Mouse (Mus musculus): ENCODE data around the gene Tmtc2.

The Tmtc2 gene

GRCm38 (mm10) chr10:105573908-105574694, at the start of gene Tmtc2:
Gene Tmtc2 (minus strand): TSS chr10:105574451.
- peak; percentile 82 for DNase-seq

- DNase-seq: no peak
Measured at GRCm38 (mm10) chr10:105612117-105612516, 37.9 kb upstream of the Tmtc2 start.

GRCm38 (mm10) chr10:105598826-105599225, 24.6 kb upstream of the Tmtc2 start:
- no peak for DNase-seq

- DNase-seq: no peak
Measured at GRCm38 (mm10) chr10:105597226-105597625, 23.0 kb upstream of the Tmtc2 start.

- DNase-seq: no peak
Measured at GRCm38 (mm10) chr10:105595480-105596102, 21.3 kb upstream of the Tmtc2 start.

- DNase-seq: no peak
Measured at GRCm38 (mm10) chr10:105588141-105588540, 13.9 kb upstream of the Tmtc2 start.

- DNase-seq: no peak
Measured at GRCm38 (mm10) chr10:105579318-105579717, 5.1 kb upstream of the Tmtc2 start.

- no peak for DNase-seq
Measured at GRCm38 (mm10) chr10:105578291-105578845, 4.1 kb upstream of the Tmtc2 start.

GRCm38 (mm10) chr10:105574695-105575660, 727 bp upstream of the Tmtc2 start:
- peak; percentile 95 for DNase-seq

GRCm38 (mm10) chr10:105573306-105573907, 844 bp downstream of the Tmtc2 start:
- DNase-seq: peak; percentile 21

GRCm38 (mm10) chr10:105572829-105573228, 1.4 kb downstream of the Tmtc2 start:
- DNase-seq: no peak

- DNase-seq: no peak
Measured at GRCm38 (mm10) chr10:105572301-105572700, 1.9 kb downstream of the Tmtc2 start.

GRCm38 (mm10) chr10:105571831-105572230, 2.4 kb downstream of the Tmtc2 start:
- no peak for DNase-seq

GRCm38 (mm10) chr10:105571019-105571418, 3.2 kb downstream of the Tmtc2 start:
- no peak for DNase-seq

- DNase-seq: no peak
Measured at GRCm38 (mm10) chr10:105569573-105569972, 4.7 kb downstream of the Tmtc2 start.

GRCm38 (mm10) chr10:105567825-105568531, 6.3 kb downstream of the Tmtc2 start:
- no peak for DNase-seq

- no peak for DNase-seq
Measured at GRCm38 (mm10) chr10:105561548-105561947, 12.7 kb downstream of the Tmtc2 start.

GRCm38 (mm10) chr10:105557581-105557980, 16.7 kb downstream of the Tmtc2 start:
- DNase-seq: no peak

GRCm38 (mm10) chr10:105556890-105557572, 17.2 kb downstream of the Tmtc2 start:
- no peak for DNase-seq

- DNase-seq: no peak
Measured at GRCm38 (mm10) chr10:105554153-105554552, 20.1 kb downstream of the Tmtc2 start.

- no peak for DNase-seq
Measured at GRCm38 (mm10) chr10:105548040-105548439, 26.2 kb downstream of the Tmtc2 start.

Data from right cerebral cortex, postnatal 14 days (tissue).